Mouse (Mus musculus): ENCODE measurements around the gene Klk5. TPM values are rescaled to one million over a fixed set of nuclear protein-coding genes. Genes with fewer than 3 reads are reported as not detected.

The Klk5 gene
- polyA plus RNA-seq, 1 experiment from 2014 or later: 0.10 TPM

- Histone ChIP-seq H3K27me3 (ENCODE audit: control insufficient read depth, insufficient read depth, low read length) (no peaks in the 10 kb centered on the region), H3K27ac (ENCODE audit: low read length) (no peak within 1 kb of the TSS), H3K4me2 (ENCODE audit: low read depth, low read length) (no peak within 1 kb of the TSS), H3K36me3 (ENCODE audit: control insufficient read depth, insufficient read depth, low read length) (no peaks in the 10 kb centered on the region), H3K4me1 (ENCODE audit: control insufficient read depth, insufficient read depth, low read length) (no peaks in the 10 kb centered on the region), H3K4me3 (replicated peaks; ENCODE audit: low read length) (no peak within 1 kb of the TSS), H3K9me3 (replicated peaks; ENCODE audit: control insufficient read depth, low read length) (no peaks in the 10 kb centered on the region), H3K9ac (ENCODE audit: low read length) (no peak within 1 kb of the TSS)
- WGBS: 75% methylated on average over 10 of the region's 10 CpGs
- no peak for ATAC-seq (ENCODE audit: insufficient read depth, low FRiP score)
These were observed 17.6 kb upstream of the Klk5 start, which contains the start of gene Klk6 for GRCm38 (mm10) chr7:43824199-43824598. Klk6 (plus strand) TSS chr7:43824499.

- Histone ChIP-seq H3K27me3 (ENCODE audit: control insufficient read depth, insufficient read depth, low read length) (no peaks in the 10 kb centered on the region), H3K9ac (ENCODE audit: low read length) (no peak overlapping the region), H3K4me1 (ENCODE audit: control insufficient read depth, insufficient read depth, low read length) (no peaks in the 10 kb centered on the region), H3K9me3 (replicated peaks; ENCODE audit: control insufficient read depth, low read length) (no peaks in the 10 kb centered on the region), H3K36me3 (ENCODE audit: control insufficient read depth, insufficient read depth, low read length) (no peaks in the 10 kb centered on the region), H3K27ac (ENCODE audit: low read length) (no peak overlapping the region), H3K4me2 (ENCODE audit: low read depth, low read length) (no peak overlapping the region), H3K4me3 (replicated peaks; ENCODE audit: low read length) (no peak overlapping the region)
- ATAC-seq (ENCODE audit: insufficient read depth, low FRiP score): no peak
- 82% methylated on average over 5 of the region's 5 CpGs for WGBS
These were observed 15.7 kb upstream of the Klk5 start for GRCm38 (mm10) chr7:43826056-43826455.

- H3K9ac ChIP-seq (ENCODE audit: low read length): no peak overlapping the region
- no peaks in the 10 kb centered on the region for H3K36me3 ChIP-seq (ENCODE audit: control insufficient read depth, insufficient read depth, low read length)
- no peaks in the 10 kb centered on the region for H3K4me1 ChIP-seq (ENCODE audit: control insufficient read depth, insufficient read depth, low read length)
- ATAC-seq (ENCODE audit: insufficient read depth, low FRiP score): peak; percentile 73; the same call in 1 of the 2 replicates
- no peak overlapping the region for H3K4me3 ChIP-seq (replicated peaks; ENCODE audit: low read length)
- no peaks in the 10 kb centered on the region for H3K27me3 ChIP-seq (ENCODE audit: control insufficient read depth, insufficient read depth, low read length)
- no peak overlapping the region for H3K4me2 ChIP-seq (ENCODE audit: low read depth, low read length)
- 63% methylated on average over 4 of the region's 4 CpGs for WGBS
- no peaks in the 10 kb centered on the region for H3K9me3 ChIP-seq (replicated peaks; ENCODE audit: control insufficient read depth, low read length)
- H3K27ac ChIP-seq (ENCODE audit: low read length): no peak overlapping the region
These were observed 14.1 kb upstream of the Klk5 start for GRCm38 (mm10) chr7:43827706-43828105.

- Histone ChIP-seq H3K4me3 (replicated peaks; ENCODE audit: low read length) (no peak overlapping the region), H3K9me3 (replicated peaks; ENCODE audit: control insufficient read depth, low read length) (no peaks in the 10 kb centered on the region), H3K4me1 (ENCODE audit: control insufficient read depth, insufficient read depth, low read length) (no peaks in the 10 kb centered on the region), H3K36me3 (ENCODE audit: control insufficient read depth, insufficient read depth, low read length) (no peaks in the 10 kb centered on the region), H3K9ac (ENCODE audit: low read length) (no peak overlapping the region), H3K4me2 (ENCODE audit: low read depth, low read length) (no peak overlapping the region), H3K27ac (ENCODE audit: low read length) (no peak overlapping the region), H3K27me3 (ENCODE audit: control insufficient read depth, insufficient read depth, low read length) (no peaks in the 10 kb centered on the region)
- WGBS: 89% methylated on average over 8 of the region's 8 CpGs
- ATAC-seq (ENCODE audit: insufficient read depth, low FRiP score): no peak
These were observed 12.8 kb upstream of the Klk5 start for GRCm38 (mm10) chr7:43829006-43829405.

GRCm38 (mm10) chr7:43843801-43844200 is 2.0 kb downstream of the Klk5 start:
- no peaks in the 10 kb centered on the region for H3K36me3 ChIP-seq (ENCODE audit: control insufficient read depth, insufficient read depth, low read length)

GRCm38 (mm10) chr7:43851616-43852015 is 9.8 kb downstream of the Klk5 start:
- 89% methylated on average over 6 of the region's 6 CpGs for WGBS
- no peak for ATAC-seq (ENCODE audit: insufficient read depth, low FRiP score)
- no peak overlapping the region for H3K4me3 ChIP-seq (replicated peaks; ENCODE audit: low read length)
- H3K27ac ChIP-seq (ENCODE audit: low read length): no peak overlapping the region
- peaks cover 3% of the 10 kb centered on the region; the same call in 1 of the 2 replicates for H3K4me1 ChIP-seq (ENCODE audit: control insufficient read depth, insufficient read depth, low read length)
- H3K4me2 ChIP-seq (ENCODE audit: low read depth, low read length): no peak overlapping the region
- H3K27me3 ChIP-seq (ENCODE audit: control insufficient read depth, insufficient read depth, low read length): no peaks in the 10 kb centered on the region
- no peaks in the 10 kb centered on the region for H3K36me3 ChIP-seq (ENCODE audit: control insufficient read depth, insufficient read depth, low read length)
- H3K9me3 ChIP-seq (replicated peaks; ENCODE audit: control insufficient read depth, low read length): no peaks in the 10 kb centered on the region
- no peak overlapping the region for H3K9ac ChIP-seq (ENCODE audit: low read length)

More at GRCm38 (mm10) chr7:43843801-43844200, 2.0 kb downstream of the Klk5 start:
- no peaks in the 10 kb centered on the region for H3K9me3 ChIP-seq (replicated peaks; ENCODE audit: control insufficient read depth, low read length)
- H3K27me3 ChIP-seq (ENCODE audit: control insufficient read depth, insufficient read depth, low read length): no peaks in the 10 kb centered on the region
- no peak overlapping the region for H3K4me3 ChIP-seq (replicated peaks; ENCODE audit: low read length)
- H3K4me2 ChIP-seq (ENCODE audit: low read depth, low read length): no peak overlapping the region
- no peak overlapping the region for H3K27ac ChIP-seq (ENCODE audit: low read length)
- no peaks in the 10 kb centered on the region for H3K4me1 ChIP-seq (ENCODE audit: control insufficient read depth, insufficient read depth, low read length)
- no peak overlapping the region for H3K9ac ChIP-seq (ENCODE audit: low read length)
- 0 out of 2 replicates have a peak, but pooled peaks have one; percentile 25 for ATAC-seq (ENCODE audit: insufficient read depth, low FRiP score)
- 84% methylated on average over 4 of the region's 4 CpGs for WGBS

GRCm38 (mm10) chr7:43854642-43855380 is 13.0 kb downstream of the Klk5 start:
- Histone ChIP-seq H3K9ac (ENCODE audit: low read length) (no peak overlapping the region), H3K36me3 (ENCODE audit: control insufficient read depth, insufficient read depth, low read length) (no peaks in the 10 kb centered on the region), H3K27ac (ENCODE audit: low read length) (no peak overlapping the region), H3K4me2 (ENCODE audit: low read depth, low read length) (no peak overlapping the region), H3K4me3 (replicated peaks; ENCODE audit: low read length) (no peak overlapping the region), H3K27me3 (ENCODE audit: control insufficient read depth, insufficient read depth, low read length) (no peaks in the 10 kb centered on the region), H3K4me1 (ENCODE audit: control insufficient read depth, insufficient read depth, low read length) (peaks cover 3% of the 10 kb centered on the region; the same call in 1 of the 2 replicates), H3K9me3 (replicated peaks; ENCODE audit: control insufficient read depth, low read length) (no peaks in the 10 kb centered on the region)
- 62% methylated on average over 9 of the region's 9 CpGs for WGBS
- ATAC-seq (ENCODE audit: insufficient read depth, low FRiP score): no peak

- Histone ChIP-seq H3K27me3 (ENCODE audit: control insufficient read depth, insufficient read depth, low read length) (no peaks in the 10 kb centered on the region), H3K4me3 (replicated peaks; ENCODE audit: low read length) (no peak overlapping the region), H3K36me3 (ENCODE audit: control insufficient read depth, insufficient read depth, low read length) (no peaks in the 10 kb centered on the region), H3K4me2 (ENCODE audit: low read depth, low read length) (no peak overlapping the region), H3K9me3 (replicated peaks; ENCODE audit: control insufficient read depth, low read length) (no peaks in the 10 kb centered on the region), H3K9ac (ENCODE audit: low read length) (no peak overlapping the region), H3K27ac (ENCODE audit: low read length) (peak overlapping the region; percentile 38; the same call in 1 of the 2 replicates), H3K4me1 (ENCODE audit: control insufficient read depth, insufficient read depth, low read length) (peaks cover 3% of the 10 kb centered on the region; the same call in 1 of the 2 replicates)
- 48% methylated on average over 3 of the region's 3 CpGs for WGBS
- peak; percentile 75; the same call in 1 of the 2 replicates for ATAC-seq (ENCODE audit: insufficient read depth, low FRiP score)
These were observed 13.9 kb downstream of the Klk5 start for GRCm38 (mm10) chr7:43855709-43856108.

GRCm38 (mm10) chr7:43856307-43856706 is 14.5 kb downstream of the Klk5 start:
- H3K4me3 ChIP-seq (replicated peaks; ENCODE audit: low read length): no peak overlapping the region
- 71% methylated on average over 7 of the region's 7 CpGs for WGBS
- no peak for ATAC-seq (ENCODE audit: insufficient read depth, low FRiP score)
- H3K27ac ChIP-seq (ENCODE audit: low read length): peak overlapping the region; percentile 38; the same call in 1 of the 2 replicates
- no peak overlapping the region for H3K9ac ChIP-seq (ENCODE audit: low read length)
- no peaks in the 10 kb centered on the region for H3K36me3 ChIP-seq (ENCODE audit: control insufficient read depth, insufficient read depth, low read length)
- peaks cover 3% of the 10 kb centered on the region; the same call in 1 of the 2 replicates for H3K4me1 ChIP-seq (ENCODE audit: control insufficient read depth, insufficient read depth, low read length)
- no peaks in the 10 kb centered on the region for H3K9me3 ChIP-seq (replicated peaks; ENCODE audit: control insufficient read depth, low read length)
- no peaks in the 10 kb centered on the region for H3K27me3 ChIP-seq (ENCODE audit: control insufficient read depth, insufficient read depth, low read length)
- H3K4me2 ChIP-seq (ENCODE audit: low read depth, low read length): no peak overlapping the region
